Mouse (Mus musculus): ENCODE data around the gene Tex35. TPM values are rescaled to one million over a fixed set of nuclear protein-coding genes. Genes with fewer than 3 reads are reported as not detected.

Gene Tex35
- polyA plus RNA-seq, 1 experiment from 2014 or later, result 0.20 TPM

- WGBS, result 10% methylated on average over 25 of the region's 25 CpGs
- H3K27ac ChIP-seq (ENCODE audit: low read length), result no peak overlapping the region
- H3K9ac ChIP-seq (replicated peaks; ENCODE audit: low read length), result peak overlapping the region; percentile 66
- H3K4me3 ChIP-seq (ENCODE audit: low read length), result peak overlapping the region; percentile 51
- H3K4me1 ChIP-seq (ENCODE audit: insufficient read depth, low read length), result peaks cover 10% of the 10 kb centered on the region
- no peaks in the 10 kb centered on the region for H3K9me3 ChIP-seq (ENCODE audit: low read length)
- H3K36me3 ChIP-seq (ENCODE audit: insufficient read depth, low read length), result no peaks in the 10 kb centered on the region
- no peaks in the 10 kb centered on the region for H3K27me3 ChIP-seq (ENCODE audit: insufficient read depth, low read length)
- peak overlapping the region; percentile 77 for H3K4me2 ChIP-seq (replicated peaks; ENCODE audit: low read depth, low read length)
- ATAC-seq (ENCODE audit: low FRiP score, low TSS enrichment), result peak; percentile 74; the same call in 1 of the 2 replicates
Measured at GRCm38 (mm10) chr1:157086097-157086994, 22.1 kb downstream of the Tex35 start.

DNA sequence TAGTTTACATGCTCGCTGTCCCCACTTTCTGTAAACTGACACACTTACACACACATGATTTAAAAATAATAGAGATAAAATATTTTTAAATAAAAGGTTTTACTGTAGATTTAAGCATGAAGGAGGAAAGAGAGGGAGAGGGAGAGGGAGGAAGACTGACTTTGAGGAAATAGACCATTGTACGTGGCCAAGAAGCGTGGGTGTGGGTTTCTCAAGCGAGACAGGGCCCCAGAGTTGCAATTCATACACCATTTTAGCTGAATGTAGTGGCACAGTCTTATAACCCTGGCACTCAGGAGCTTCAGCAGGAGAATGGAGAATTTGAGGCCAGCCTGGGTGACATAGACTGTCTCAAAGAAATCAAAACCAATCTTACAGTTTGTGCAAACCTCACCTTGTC lies 25.5 kb downstream of the Tex35 start:
- WGBS, result 54% methylated on average over 4 of the region's 4 CpGs
- no peak overlapping the region for H3K9ac ChIP-seq (replicated peaks; ENCODE audit: low read length)
- ATAC-seq (ENCODE audit: low FRiP score, low TSS enrichment), result no peak

DNA sequence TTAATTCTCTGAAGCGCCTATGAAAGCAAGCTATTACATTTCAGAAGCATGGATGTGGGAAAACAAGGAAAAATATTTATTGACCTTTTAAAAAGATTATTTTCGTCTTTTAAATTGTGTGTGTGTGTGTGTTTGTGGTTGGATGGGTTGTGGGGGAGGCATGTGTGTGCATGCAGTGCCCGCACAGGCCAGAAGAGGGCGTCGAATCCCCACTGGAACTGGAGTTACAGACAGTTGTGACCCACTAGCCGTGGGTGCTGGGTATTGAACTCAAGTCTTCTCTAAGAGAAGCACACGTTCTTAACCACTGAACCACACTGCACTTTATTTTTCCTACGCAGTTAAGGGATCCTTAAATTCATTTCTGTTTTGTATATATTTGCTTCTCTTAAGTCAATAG lies 26.5 kb downstream of the Tex35 start:
- no peak for ATAC-seq (ENCODE audit: low FRiP score, low TSS enrichment)
- Histone ChIP-seq H3K4me3 (ENCODE audit: low read length) (no peak overlapping the region), H3K4me2 (replicated peaks; ENCODE audit: low read depth, low read length) (no peak overlapping the region), H3K27ac (ENCODE audit: low read length) (no peak overlapping the region), H3K4me1 (ENCODE audit: insufficient read depth, low read length) (peaks cover 15% of the 10 kb centered on the region), H3K9ac (replicated peaks; ENCODE audit: low read length) (no peak overlapping the region), H3K9me3 (ENCODE audit: low read length) (no peaks in the 10 kb centered on the region), H3K27me3 (ENCODE audit: insufficient read depth, low read length) (no peaks in the 10 kb centered on the region), H3K36me3 (ENCODE audit: insufficient read depth, low read length) (no peaks in the 10 kb centered on the region)
- WGBS, result 65% methylated on average over 8 of the region's 8 CpGs

More for the DNA sequence above, 25.5 kb downstream of the Tex35 start:
- no peaks in the 10 kb centered on the region for H3K27me3 ChIP-seq (ENCODE audit: insufficient read depth, low read length)
- no peak overlapping the region for H3K27ac ChIP-seq (ENCODE audit: low read length)
- no peak overlapping the region for H3K4me3 ChIP-seq (ENCODE audit: low read length)
- no peaks in the 10 kb centered on the region for H3K9me3 ChIP-seq (ENCODE audit: low read length)
- peaks cover 15% of the 10 kb centered on the region for H3K4me1 ChIP-seq (ENCODE audit: insufficient read depth, low read length)
- no peaks in the 10 kb centered on the region for H3K36me3 ChIP-seq (ENCODE audit: insufficient read depth, low read length)
- H3K4me2 ChIP-seq (replicated peaks; ENCODE audit: low read depth, low read length), result no peak overlapping the region

DNA sequence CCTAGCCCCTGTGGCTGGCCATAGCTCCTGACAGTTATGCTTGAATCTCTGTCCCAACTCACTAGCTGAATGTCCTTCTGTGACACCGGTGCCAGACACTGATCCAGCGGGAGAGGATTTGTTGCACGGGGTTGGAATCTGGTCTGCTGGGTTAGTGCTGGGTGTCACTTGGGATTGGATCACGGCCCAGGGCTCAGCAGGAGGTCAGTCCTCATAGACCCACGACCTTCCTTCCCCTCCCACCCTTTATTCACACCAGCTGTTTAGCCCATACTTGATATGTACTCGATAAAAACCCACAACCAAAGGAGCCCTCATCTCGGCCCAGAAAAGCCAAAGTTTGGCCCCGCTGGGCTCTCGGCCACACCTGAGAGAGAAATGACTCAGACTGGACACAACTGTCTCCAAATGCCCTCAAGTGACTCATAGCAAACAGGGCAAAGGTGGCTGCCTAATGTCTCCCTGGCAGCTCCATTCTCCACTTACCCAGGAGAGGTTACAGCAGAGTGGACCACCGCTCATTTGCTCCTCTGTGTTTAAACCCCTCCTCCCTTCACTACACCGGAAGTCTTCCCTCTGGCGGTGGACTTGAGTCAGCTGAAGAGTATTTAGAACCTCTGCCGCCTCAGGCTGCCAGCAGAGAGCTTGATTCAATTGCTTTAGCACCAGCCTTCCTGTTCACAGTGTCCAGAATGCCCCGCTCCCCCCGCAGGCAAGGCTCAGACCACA lies 27.2 kb downstream of the Tex35 start:
- Histone ChIP-seq H3K27me3 (ENCODE audit: insufficient read depth, low read length) (no peaks in the 10 kb centered on the region), H3K36me3 (ENCODE audit: insufficient read depth, low read length) (no peaks in the 10 kb centered on the region), H3K4me1 (ENCODE audit: insufficient read depth, low read length) (peaks cover 20% of the 10 kb centered on the region), H3K4me2 (replicated peaks; ENCODE audit: low read depth, low read length) (no peak overlapping the region), H3K9me3 (ENCODE audit: low read length) (no peaks in the 10 kb centered on the region), H3K27ac (ENCODE audit: low read length) (no peak overlapping the region), H3K4me3 (ENCODE audit: low read length) (no peak overlapping the region), H3K9ac (replicated peaks; ENCODE audit: low read length) (no peak overlapping the region)
- peak; percentile 3; the same call in 1 of the 2 replicates for ATAC-seq (ENCODE audit: low FRiP score, low TSS enrichment)
- WGBS, result 48% methylated on average over 15 of the region's 15 CpGs

GRCm38 (mm10) chr1:157080071-157080470 lies 28.4 kb downstream of the Tex35 start:
- Histone ChIP-seq H3K27me3 (ENCODE audit: insufficient read depth, low read length) (no peaks in the 10 kb centered on the region), H3K27ac (ENCODE audit: low read length) (no peak overlapping the region), H3K4me2 (replicated peaks; ENCODE audit: low read depth, low read length) (no peak overlapping the region), H3K9me3 (ENCODE audit: low read length) (no peaks in the 10 kb centered on the region), H3K4me1 (ENCODE audit: insufficient read depth, low read length) (peaks cover 14% of the 10 kb centered on the region), H3K9ac (replicated peaks; ENCODE audit: low read length) (no peak overlapping the region), H3K4me3 (ENCODE audit: low read length) (no peak overlapping the region), H3K36me3 (ENCODE audit: insufficient read depth, low read length) (no peaks in the 10 kb centered on the region)
- ATAC-seq (ENCODE audit: low FRiP score, low TSS enrichment), result no peak
- 79% methylated on average over 7 of the region's 7 CpGs for WGBS

DNA sequence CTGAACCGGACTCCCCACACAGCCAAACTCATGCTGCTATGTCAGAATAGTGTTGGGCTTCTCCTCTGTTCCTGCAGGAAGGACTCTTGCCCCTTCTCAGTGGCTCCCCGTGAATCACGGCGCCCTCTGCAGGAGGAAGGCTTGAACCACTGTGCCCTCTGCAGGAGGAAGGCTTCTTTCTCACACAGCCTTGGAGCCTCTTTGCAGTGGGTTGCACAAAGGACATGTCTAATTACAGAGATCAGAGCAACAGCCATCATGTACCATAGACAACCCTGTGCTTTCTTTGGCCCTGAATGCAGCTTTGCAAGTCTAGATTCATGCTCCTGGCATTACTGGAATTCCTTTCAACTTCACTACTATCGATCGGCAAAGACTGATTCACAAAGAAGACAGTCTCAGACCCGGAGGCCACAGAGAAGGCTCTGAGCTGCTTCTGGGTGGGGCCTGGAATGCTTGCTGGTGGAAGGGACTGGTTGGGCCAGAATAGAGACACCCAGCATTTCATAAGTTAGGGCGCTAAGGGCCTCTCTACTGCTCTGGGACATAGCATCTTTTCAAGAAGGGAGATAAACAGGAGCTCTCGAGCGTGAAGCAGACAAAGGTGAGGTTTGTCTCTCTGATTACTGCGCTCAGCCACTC lies 29.0 kb downstream of the Tex35 start:
- no peaks in the 10 kb centered on the region for H3K9me3 ChIP-seq (ENCODE audit: low read length)
- H3K9ac ChIP-seq (replicated peaks; ENCODE audit: low read length), result no peak overlapping the region
- H3K27ac ChIP-seq (ENCODE audit: low read length), result no peak overlapping the region
- ATAC-seq (ENCODE audit: low FRiP score, low TSS enrichment), result no peak; the same call in 1 of the 2 replicates
- H3K27me3 ChIP-seq (ENCODE audit: insufficient read depth, low read length), result no peaks in the 10 kb centered on the region
- no peak overlapping the region for H3K4me2 ChIP-seq (replicated peaks; ENCODE audit: low read depth, low read length)
- no peak overlapping the region for H3K4me3 ChIP-seq (ENCODE audit: low read length)
- H3K36me3 ChIP-seq (ENCODE audit: insufficient read depth, low read length), result no peaks in the 10 kb centered on the region
- 54% methylated on average over 11 of the region's 11 CpGs for WGBS
- H3K4me1 ChIP-seq (ENCODE audit: insufficient read depth, low read length), result peaks cover 14% of the 10 kb centered on the region

DNA sequence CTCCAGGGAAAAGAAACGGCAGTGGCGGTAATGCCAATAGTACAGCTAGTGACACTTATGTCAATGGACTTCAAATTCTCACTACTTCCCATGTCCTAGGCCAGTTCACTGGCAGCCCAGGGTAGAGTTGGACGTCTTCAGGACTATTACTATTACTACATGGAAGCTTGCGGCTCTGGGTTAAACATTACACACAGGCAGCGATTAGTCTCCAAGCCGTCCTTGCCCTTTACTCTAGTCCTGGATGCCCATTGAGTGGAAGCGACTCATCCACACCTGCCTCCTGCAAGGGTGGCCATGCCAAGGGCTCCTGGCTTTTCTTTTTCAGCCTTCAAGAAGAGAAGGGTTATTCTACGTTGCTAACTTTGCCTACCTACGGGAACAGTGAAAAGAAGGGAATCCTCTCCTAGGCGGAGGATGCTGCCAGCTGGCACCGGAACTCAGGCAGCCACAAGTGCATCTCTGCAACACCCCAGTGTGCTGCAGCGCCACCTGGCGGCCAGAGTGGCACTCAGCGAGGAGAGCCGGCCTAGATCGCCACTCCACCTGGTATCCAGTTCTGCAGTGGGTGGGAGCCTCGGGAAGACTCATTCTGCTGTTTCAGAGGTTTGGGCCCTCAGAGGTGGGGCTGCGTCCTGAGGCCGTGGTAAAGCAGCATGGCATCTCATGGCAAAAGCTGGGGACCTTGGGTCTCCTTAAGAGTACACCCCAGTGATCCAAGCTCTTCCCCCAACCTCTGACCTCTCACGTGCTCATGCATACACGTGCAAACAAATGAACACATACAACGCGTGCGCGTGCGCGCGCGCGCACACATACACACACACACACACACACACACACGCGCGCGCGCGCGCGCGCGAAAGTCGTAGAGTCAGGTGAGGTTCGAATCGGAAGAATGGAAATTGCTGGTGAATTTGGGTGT lies 31.4 kb downstream of the Tex35 start:
- ATAC-seq (ENCODE audit: low FRiP score, low TSS enrichment), result peak; percentile 37; the same call in 1 of the 2 replicates
- peaks cover 14% of the 10 kb centered on the region for H3K4me1 ChIP-seq (ENCODE audit: insufficient read depth, low read length)
- H3K27ac ChIP-seq (ENCODE audit: low read length), result no peak overlapping the region
- H3K36me3 ChIP-seq (ENCODE audit: insufficient read depth, low read length), result no peaks in the 10 kb centered on the region
- no peak overlapping the region for H3K4me3 ChIP-seq (ENCODE audit: low read length)
- no peaks in the 10 kb centered on the region for H3K27me3 ChIP-seq (ENCODE audit: insufficient read depth, low read length)
- H3K9me3 ChIP-seq (ENCODE audit: low read length), result no peaks in the 10 kb centered on the region
- H3K9ac ChIP-seq (replicated peaks; ENCODE audit: low read length), result no peak overlapping the region
- 0 out of 2 replicates have a peak overlapping the region, but pooled peaks have one; percentile 24 for H3K4me2 ChIP-seq (replicated peaks; ENCODE audit: low read depth, low read length)
- WGBS, result 59% methylated on average over 43 of the region's 43 CpGs

DNA sequence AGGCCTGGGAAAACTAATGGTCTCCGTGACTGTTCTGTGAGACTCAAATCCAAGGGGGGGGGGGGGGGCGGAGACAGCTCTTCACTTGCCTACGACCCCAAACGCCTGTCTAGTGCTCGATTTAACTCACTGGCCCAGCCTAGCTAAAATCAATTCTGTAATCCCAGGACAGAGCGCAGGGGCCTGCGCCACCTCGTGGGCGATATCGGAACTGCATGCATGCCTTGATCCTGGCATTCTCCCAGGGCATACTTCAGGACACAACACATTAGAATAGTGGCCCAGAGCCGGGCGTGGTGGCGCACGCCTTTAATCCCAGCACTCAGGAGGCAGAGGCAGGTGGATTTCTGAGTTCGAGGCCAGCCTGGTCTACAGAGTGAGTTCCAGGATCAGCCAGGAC lies 32.2 kb downstream of the Tex35 start:
- H3K4me2 ChIP-seq (replicated peaks; ENCODE audit: low read depth, low read length), result no peak overlapping the region; the same call in 1 of the 2 replicates

DNA sequence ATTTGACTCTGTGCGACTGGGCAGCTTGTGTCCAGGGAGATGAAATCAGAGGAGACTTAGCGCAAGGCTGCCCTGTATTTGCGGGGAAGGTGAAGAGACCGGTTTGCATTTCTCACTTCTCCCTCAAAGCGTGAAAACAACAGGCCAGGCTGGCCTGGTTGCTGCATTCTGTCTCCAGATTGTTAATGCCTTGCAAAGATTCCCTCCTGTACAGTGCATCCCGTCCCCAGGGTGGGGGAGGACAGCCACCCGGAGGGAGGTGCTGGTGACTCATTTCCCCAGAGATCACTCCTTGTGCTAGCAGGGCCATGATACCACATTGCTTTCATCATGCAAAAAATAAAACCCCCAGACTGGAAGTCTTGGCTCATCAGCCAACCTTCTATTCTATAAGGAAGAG lies 33.5 kb downstream of the Tex35 start:
- ATAC-seq (ENCODE audit: low FRiP score, low TSS enrichment), result no peak
- peaks cover 7% of the 10 kb centered on the region; the same call in 1 of the 2 replicates for H3K4me1 ChIP-seq (ENCODE audit: insufficient read depth, low read length)
- WGBS, result 35% methylated on average over 7 of the region's 7 CpGs

More for the DNA sequence above, 32.2 kb downstream of the Tex35 start:
- no peak overlapping the region for H3K4me3 ChIP-seq (ENCODE audit: low read length)
- no peaks in the 10 kb centered on the region for H3K27me3 ChIP-seq (ENCODE audit: insufficient read depth, low read length)
- no peaks in the 10 kb centered on the region for H3K36me3 ChIP-seq (ENCODE audit: insufficient read depth, low read length)
- ATAC-seq (ENCODE audit: low FRiP score, low TSS enrichment), result peak; percentile 68
- H3K9ac ChIP-seq (replicated peaks; ENCODE audit: low read length), result no peak overlapping the region
- no peak overlapping the region for H3K27ac ChIP-seq (ENCODE audit: low read length)
- H3K4me1 ChIP-seq (ENCODE audit: insufficient read depth, low read length), result peaks cover 10% of the 10 kb centered on the region
- H3K9me3 ChIP-seq (ENCODE audit: low read length), result no peaks in the 10 kb centered on the region
- 3% methylated on average over 15 of the region's 15 CpGs for WGBS

More for the DNA sequence above, 33.5 kb downstream of the Tex35 start:
- Histone ChIP-seq H3K9me3 (ENCODE audit: low read length) (no peaks in the 10 kb centered on the region), H3K4me2 (replicated peaks; ENCODE audit: low read depth, low read length) (no peak overlapping the region), H3K27me3 (ENCODE audit: insufficient read depth, low read length) (no peaks in the 10 kb centered on the region), H3K4me3 (ENCODE audit: low read length) (no peak overlapping the region), H3K27ac (ENCODE audit: low read length) (no peak overlapping the region), H3K36me3 (ENCODE audit: insufficient read depth, low read length) (no peaks in the 10 kb centered on the region), H3K9ac (replicated peaks; ENCODE audit: low read length) (no peak overlapping the region)
